ENCODE assay signal across 8 mouse cellular contexts in the genomic region with DNA sequence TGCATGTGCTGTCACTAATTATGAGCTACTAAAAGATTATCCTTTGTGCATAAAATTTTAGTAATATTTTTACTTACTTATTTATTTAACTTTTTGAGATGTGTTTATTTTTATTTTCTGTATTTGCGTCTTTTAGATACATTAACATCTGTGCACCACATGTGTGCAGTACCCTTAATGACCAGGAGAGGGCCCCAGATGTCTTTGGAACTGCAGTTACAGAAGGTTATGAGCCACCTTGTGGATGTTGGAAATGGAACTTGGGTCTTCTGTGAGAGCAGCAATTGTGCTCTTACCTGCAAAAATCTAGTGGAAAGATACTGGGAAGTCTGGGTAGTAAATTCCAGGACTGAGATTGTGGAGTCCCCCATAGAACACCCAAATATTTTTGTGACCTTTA.
DNase-seq lines count a peak whose midpoint lies in the region; ATAC-seq and TF ChIP-seq lines count a peak whose summit lies in the region.
"Had no signal": no experiment of that assay in that cellular context is flagged by ENCODE, and none has a peak within 500 bp of the region (broad histone marks: within the 10 kb centered on the region; RNA-seq: fewer than 3 reads in every experiment).

No protein-coding gene starts in this region.

- H3K4me1 ChIP-seq in kidney, adult 2 months (ENCODE audit: control insufficient read depth, insufficient read depth, low read length) = no peaks in the 10 kb centered on the region
- no peaks in the 10 kb centered on the region for H3K4me1 ChIP-seq in kidney, embryonic 15.5 days
- H3K4me1 ChIP-seq in CH12.LX (ENCODE audit: control insufficient read depth in 1 of 2, insufficient read depth in 2 of 2) = no peaks in the 10 kb centered on the region
- H3K4me1 ChIP-seq: lung, embryonic 15.5 days had no signal

- H3K4me2 ChIP-seq in kidney, embryonic 15.5 days = no peak overlapping the region
- no peak overlapping the region for H3K4me2 ChIP-seq in CH12.LX (ENCODE audit: insufficient read depth, low read depth, poor library complexity, severe bottlenecking)
- H3K4me2 ChIP-seq: lung, embryonic 15.5 days had no signal

- peak; percentile 72 for TF ChIP-seq RAD21 in CH12.LX (IDR thresholded peaks at IDR 0.05; ENCODE audit: low read depth, low read length)

- no peak for TF ChIP-seq EP300 in CH12.LX (IDR thresholded peaks at IDR 0.05; ENCODE audit: low read length)

- no peak overlapping the region for H3K9ac ChIP-seq in kidney, embryonic 15.5 days
- no peak overlapping the region for H3K9ac ChIP-seq in CH12.LX (ENCODE audit: insufficient read depth, low read depth)
- H3K9ac ChIP-seq: lung, embryonic 15.5 days had no signal

- dilution Hi-C loops in CH12.LX (cut with MboI; ENCODE audit: extremely low pct_ligation_motif_present, extremely low pct_unique_long_range_greater_than_20kb, low sequenced_read_pairs) = no loop called here

- DNase-seq in kidney, adult 2 months = peak; percentile 44
- DNase-seq in CH12.LX (ENCODE audit: extremely low read depth) = peak; percentile 67
- DNase-seq in R1 (ENCODE audit: low read depth, low spot score) = peak; percentile 77
- DNase-seq in gastrocnemius, postnatal 14 days = peak; percentile 36
- DNase-seq in thymus, postnatal 25 days = peak; percentile 71

- no peak for TF ChIP-seq POLR2A in kidney, adult 2 months (IDR thresholded peaks at IDR 0.05; ENCODE audit: low read depth, low read length)
- no peak for TF ChIP-seq POLR2A in CH12.LX (IDR thresholded peaks at IDR 0.05; ENCODE audit: low read depth, low read length)

- H3K9me3 ChIP-seq in kidney, embryonic 15.5 days (replicated peaks) = no peaks in the 10 kb centered on the region
- H3K9me3 ChIP-seq in CH12.LX (replicated peaks; ENCODE audit: low read length) = no peaks in the 10 kb centered on the region
- H3K9me3 ChIP-seq: lung, embryonic 15.5 days had no signal

- ATAC-seq in kidney, embryonic 15.5 days (replicated peaks; ENCODE audit: low FRiP score) = no peak
- ATAC-seq in megakaryocyte progenitor cell, adult 5-6 weeks (replicated peaks; ENCODE audit: poor library complexity) = peak; percentile 87

- WGBS in kidney, adult 2 months = 85% methylated on average over 1 of the region's 1 CpGs
- 82% methylated on average over 1 of the region's 1 CpGs for WGBS in kidney, embryonic 15.5 days

- no peak overlapping the region for H3K27ac ChIP-seq in kidney, adult 2 months (ENCODE audit: insufficient read depth, low read depth, low read length)
- H3K27ac ChIP-seq in kidney, embryonic 15.5 days = no peak overlapping the region
- no peak overlapping the region for H3K27ac ChIP-seq in CH12.LX (ENCODE audit: insufficient read depth, low read depth)
- H3K27ac ChIP-seq: lung, embryonic 15.5 days had no signal

- intact Hi-C loops in gastrocnemius, postnatal 14 days (cut with DNase I; ENCODE audit: low total_unique reads) = no loop called here

- no peak overlapping the region for H3K4me3 ChIP-seq in kidney, adult 2 months (ENCODE audit: insufficient read depth, low read depth, low read length)
- no peak overlapping the region for H3K4me3 ChIP-seq in kidney, embryonic 15.5 days (replicated peaks)
- no peak overlapping the region for H3K4me3 ChIP-seq in CH12.LX (replicated peaks in 1 of 3; ENCODE audit: low read depth in 2 of 3, low read length in 2 of 3, poor library complexity in 1 of 3)
- H3K4me3 ChIP-seq: lung, embryonic 15.5 days had no signal

- peak; percentile 61 for TF ChIP-seq CTCF in kidney, adult 2 months (conservative IDR thresholded peaks at IDR 0.05; ENCODE audit: insufficient read depth, insufficient read length, low read depth, low read length)
- peak; percentile 64 to 98 for TF ChIP-seq CTCF in CH12.LX (conservative IDR thresholded peaks at IDR 0.05 in 1 of 2, IDR thresholded peaks at IDR 0.05 in 1 of 2; ENCODE audit: low read depth in 2 of 2, low read length in 2 of 2)

- in situ Hi-C loops in CH12.LX (cut with MboI; ENCODE audit: low pct_ligation_motif_present, low pct_unique_long_range_greater_than_20kb, low sequenced_read_pairs) = no loop called here

- H3K27me3 ChIP-seq in kidney, adult 2 months (replicated peaks; ENCODE audit: control insufficient read depth, insufficient read depth, low read length) = no peaks in the 10 kb centered on the region
- H3K27me3 ChIP-seq in kidney, embryonic 15.5 days = no peaks in the 10 kb centered on the region
- H3K27me3 ChIP-seq in CH12.LX (replicated peaks) = no peaks in the 10 kb centered on the region
- H3K27me3 ChIP-seq: lung, embryonic 15.5 days had no signal

- H3K36me3 ChIP-seq in kidney, adult 2 months (ENCODE audit: control insufficient read depth, insufficient read depth, low read length) = no peaks in the 10 kb centered on the region
- H3K36me3 ChIP-seq in kidney, embryonic 15.5 days = no peaks in the 10 kb centered on the region
- no peaks in the 10 kb centered on the region for H3K36me3 ChIP-seq in CH12.LX (replicated peaks in 1 of 2; ENCODE audit: control insufficient read depth in 1 of 2, insufficient read depth in 1 of 2, low read length in 1 of 2)
- H3K36me3 ChIP-seq: lung, embryonic 15.5 days had no signal

- no peaks in the 10 kb centered on the region for H3K79me2 ChIP-seq in CH12.LX (replicated peaks; ENCODE audit: control insufficient read depth, extremely low read depth, insufficient read depth, poor library complexity, severe bottlenecking)

TF ChIP-seq in CH12.LX, 34 proteins besides CTCF, POLR2A, EP300 and RAD21:
- TF ChIP-seq SMC3 (IDR thresholded peaks at IDR 0.05; ENCODE audit: low read depth, low read length) (peak; percentile 86), KAT2A (IDR thresholded peaks at IDR 0.05; ENCODE audit: insufficient replicate concordance, low read length) (no peak)
